Mouse (Mus musculus): Measurements from ENCODE around the gene Ddc.

DNA sequence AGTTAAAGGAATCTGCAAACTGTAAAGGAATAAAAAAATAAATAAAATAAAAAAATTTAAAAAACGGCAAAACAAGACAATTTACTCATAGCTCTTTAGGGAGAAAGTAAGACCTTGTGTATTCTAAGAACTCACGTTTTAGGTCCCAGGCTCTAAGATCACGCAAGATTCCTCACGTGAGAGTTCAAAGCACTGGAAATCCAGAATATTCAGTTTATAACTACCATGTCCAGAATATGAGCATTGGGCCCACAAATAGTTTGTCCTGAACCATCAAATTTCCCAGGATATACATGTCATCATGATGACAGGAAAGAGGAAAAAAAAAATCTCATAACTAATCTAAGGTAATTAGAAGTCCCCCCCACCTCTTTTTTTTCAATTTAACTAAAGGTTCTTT is 62.2 kb downstream of the Ddc start:
- TF ChIP-seq CTCF (IDR thresholded peaks at IDR 0.05) (no peak), EP300 (IDR thresholded peaks at IDR 0.05) (no peak)
